Mouse (Mus musculus) G1E (cell line): Measurements from ENCODE around the gene Ccdc194.

Experiments used
- CTCF ChIP-seq: IDR thresholded peaks from 2 replicates; pipeline ENCODE4 v1.5.1; 2012; ENCODE audit warnings: low read depth, low read length, inconsistent platforms, mixed read lengths
- TAL1 ChIP-seq: conservative IDR thresholded peaks from 2 replicates; pipeline ENCODE4 v1.6.1; 2012; ENCODE audit warnings: low read depth, low read length, inconsistent platforms, mixed read lengths

- no peak for TF ChIP-seq CTCF
- TF ChIP-seq TAL1: no peak
Observed at GRCm38 (mm10) chr8:71567587-71567986, 42.1 kb upstream of the Ccdc194 start.
